Mouse (Mus musculus): Measurements from ENCODE around the gene Adarb1.

DNA sequence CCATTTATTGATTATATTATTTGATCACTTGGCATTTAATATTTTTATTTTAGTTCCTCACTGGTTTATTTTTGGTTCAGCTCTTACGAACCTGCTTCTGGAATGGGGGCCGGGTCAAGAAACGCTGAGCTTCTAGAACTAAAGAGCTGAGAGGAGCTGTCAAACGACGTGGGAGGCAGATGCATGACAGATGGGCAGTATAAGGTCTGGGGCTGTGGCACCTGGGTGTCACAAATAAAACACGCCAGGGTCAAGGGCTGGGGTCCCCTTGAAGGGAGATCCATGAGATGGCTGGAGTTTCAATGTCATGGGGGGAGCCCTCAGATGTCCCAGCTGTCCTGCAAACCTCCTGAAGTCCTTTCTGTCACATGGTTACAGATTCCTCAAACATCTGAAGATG, 36.7 kb upstream of the Adarb1 start:
- TF ChIP-seq CTCF (IDR thresholded peaks at IDR 0.05; ENCODE audit: control insufficient read depth, insufficient read depth, insufficient read length), result no peak
- no peak for TF ChIP-seq USF1 (IDR thresholded peaks at IDR 0.05; ENCODE audit: low read depth)
- TF ChIP-seq MAX (IDR thresholded peaks at IDR 0.05), result no peak
- no peak for TF ChIP-seq MYOD1 (IDR thresholded peaks at IDR 0.05; ENCODE audit: control insufficient read depth, insufficient read length, low read depth)
- TF ChIP-seq MYOG (IDR thresholded peaks at IDR 0.05; ENCODE audit: control insufficient read depth, extremely low read depth, insufficient read length), result no peak
- TF ChIP-seq CEBPB (IDR thresholded peaks at IDR 0.05; ENCODE audit: low read depth), result no peak
- TF ChIP-seq FOSL1 (IDR thresholded peaks at IDR 0.05; ENCODE audit: insufficient read depth, low read length, poor library complexity, severe bottlenecking), result no peak
